Mouse (Mus musculus) kidney, postnatal 0 days (tissue): ENCODE results near the gene Grasp. TPM values are rescaled to one million over a fixed set of nuclear protein-coding genes. Genes with fewer than 3 reads are reported as not detected.

ENCODE experiments used
- ATAC-seq: fragments of 200-750 bp; cut with Nextera tagmentation; replicated peaks from 2 replicates; pipeline ENCODE4 v1.8.0; 2017; ENCODE audit warnings: low read depth, moderate number of reproducible peaks, moderate TSS enrichment, moderate library complexity; ENCODE audit not compliant: low FRiP score
- DNase-seq: peaks from one replicate; pipeline ENCODE4 v3.0.0-alpha.2; 2016; ENCODE audit warnings: low spot score
- H3K27ac ChIP-seq: fragments of 300-500 bp; sonication (generic); 2 replicates; pipeline ENCODE4 v1.5.1; 2014; ENCODE audit warnings: mild to moderate bottlenecking
- H3K27me3 ChIP-seq: fragments of 300-500 bp; sonication (generic); 2 replicates; pipeline ENCODE4 v1.6.1; 2014; ENCODE audit warnings: low read length, mixed read lengths; ENCODE audit not compliant: insufficient read depth
- H3K36me3 ChIP-seq: fragments of 300-500 bp; sonication (generic); 2 replicates; pipeline ENCODE4 v1.6.1; 2014; ENCODE audit warnings: low read length, mixed read lengths; ENCODE audit not compliant: insufficient read depth
- H3K4me1 ChIP-seq: fragments of 300-500 bp; sonication (generic); replicated peaks from 2 replicates; pipeline ENCODE4 v1.6.1; 2014; ENCODE audit warnings: antibody characterized with exemption, low read length, mixed read lengths; ENCODE audit not compliant: insufficient read depth
- H3K4me2 ChIP-seq: fragments of 300-500 bp; sonication (generic); 2 replicates; pipeline ENCODE4 v1.6.1; 2014; ENCODE audit warnings: mild to moderate bottlenecking, low read length, moderate library complexity, mixed read lengths
- H3K4me3 ChIP-seq: fragments of 300-500 bp; sonication (generic); replicated peaks from 2 replicates; pipeline ENCODE4 v1.5.1; 2014; ENCODE audit warnings: low read depth, low read length
- H3K9ac ChIP-seq: fragments of 300-500 bp; sonication (generic); 2 replicates; pipeline ENCODE4 v1.6.1; 2014; ENCODE audit warnings: low read depth, low read length
- H3K9me3 ChIP-seq: fragments of 300-500 bp; sonication (generic); replicated peaks from 2 replicates; pipeline ENCODE4 v1.6.1; 2016; ENCODE audit warnings: low read length, inconsistent platforms, mixed read lengths
- CTCF ChIP-seq: IDR thresholded peaks from 2 replicates; pipeline ENCODE4 v1.5.1; 2016; ENCODE audit warnings: antibody characterized with exemption, low read depth, mild to moderate bottlenecking, moderate library complexity
- WGBS: fragments of 180-500 bp; shearing (Covaris S2); extraction: QIAGEN DNeasy Blood & Tissue Kit; methylation state at CpG from one replicate; pipeline ENCODE4 v1.1.7; 2014; 5-methylcytosine and 5-hydroxymethylcytosine counted together
- polyA plus RNA-seq: library from polyadenylated mRNA; unstranded; fragments of >200 nt; fragmentation: Nextera tagmentation; extraction: Ambion mirVana; gene quantifications from 2 replicates; pipeline ENCODE4 v1.2.1, GENCODE M21; 2015

Gene Grasp
- polyA plus RNA-seq, 1 experiment from 2014 or later, result 3.7 TPM

GRCm38 (mm10) chr15:101240799-101241204 lies 16.8 kb downstream of the Grasp start:
- DNase-seq (peak; percentile 95), ATAC-seq (peak; percentile 56)
- Histone ChIP-seq H3K9me3 (no peaks in the 10 kb centered on the region), H3K36me3 (no peaks in the 10 kb centered on the region), H3K27me3 (no peaks in the 10 kb centered on the region), H3K4me3 (0 out of 2 replicates have a peak overlapping the region, but pooled peaks have one; percentile 8), H3K27ac (peak overlapping the region; percentile 43; the same call in 1 of the 2 replicates), H3K4me1 (0 out of 2 replicates have a peak, but pooled peaks cover 8% of the 10 kb centered on the region), H3K4me2 (peak overlapping the region; percentile 33), H3K9ac (peak overlapping the region; percentile 35; the same call in 1 of the 2 replicates)
- 6% methylated on average over 10 of the region's 10 CpGs for WGBS
- TF ChIP-seq CTCF, result peak; percentile 96

GRCm38 (mm10) chr15:101241236-101241635 lies 17.2 kb downstream of the Grasp start:
- H3K4me3 ChIP-seq, result no peak overlapping the region
- TF ChIP-seq CTCF, result no peak
- no peaks in the 10 kb centered on the region for H3K9me3 ChIP-seq
- 56% methylated on average over 9 of the region's 9 CpGs for WGBS
- peak overlapping the region; percentile 35; the same call in 1 of the 2 replicates for H3K9ac ChIP-seq
- H3K36me3 ChIP-seq, result no peaks in the 10 kb centered on the region
- peak overlapping the region; percentile 33 for H3K4me2 ChIP-seq
- no peaks in the 10 kb centered on the region for H3K27me3 ChIP-seq
- DNase-seq, result no peak
- H3K4me1 ChIP-seq, result 0 out of 2 replicates have a peak, but pooled peaks cover 5% of the 10 kb centered on the region
- ATAC-seq, result no peak
- peak overlapping the region; percentile 43; the same call in 1 of the 2 replicates for H3K27ac ChIP-seq

GRCm38 (mm10) chr15:101241853-101242252 lies 17.9 kb downstream of the Grasp start:
- Histone ChIP-seq H3K4me2 (no peak overlapping the region), H3K4me1 (peaks cover 10% of the 10 kb centered on the region; the same call in 1 of the 2 replicates), H3K27me3 (no peaks in the 10 kb centered on the region), H3K36me3 (no peaks in the 10 kb centered on the region), H3K27ac (peak overlapping the region; percentile 43; the same call in 1 of the 2 replicates), H3K9ac (no peak overlapping the region), H3K4me3 (no peak overlapping the region), H3K9me3 (no peaks in the 10 kb centered on the region)
- 53% methylated on average over 9 of the region's 9 CpGs for WGBS
- DNase-seq (no peak), ATAC-seq (no peak)
- TF ChIP-seq CTCF, result no peak

GRCm38 (mm10) chr15:101242645-101243044 lies 18.7 kb downstream of the Grasp start:
- H3K9me3 ChIP-seq, result no peaks in the 10 kb centered on the region
- peaks cover 14% of the 10 kb centered on the region; the same call in 1 of the 2 replicates for H3K4me1 ChIP-seq
- H3K36me3 ChIP-seq, result no peaks in the 10 kb centered on the region
- 18% methylated on average over 8 of the region's 8 CpGs for WGBS
- H3K27me3 ChIP-seq, result no peaks in the 10 kb centered on the region
- no peak overlapping the region for H3K4me2 ChIP-seq
- DNase-seq (peak; percentile 86), ATAC-seq (peak; percentile 27)
- TF ChIP-seq CTCF, result peak; percentile 70
- H3K27ac ChIP-seq, result peak overlapping the region; percentile 65
- no peak overlapping the region for H3K9ac ChIP-seq
- H3K4me3 ChIP-seq, result no peak overlapping the region

- DNase-seq, result no peak
- Histone ChIP-seq H3K4me3 (no peak overlapping the region), H3K9me3 (no peaks in the 10 kb centered on the region), H3K27ac (no peak overlapping the region), H3K4me2 (no peak overlapping the region), H3K36me3 (no peaks in the 10 kb centered on the region), H3K4me1 (peaks cover 10% of the 10 kb centered on the region; the same call in 1 of the 2 replicates), H3K27me3 (no peaks in the 10 kb centered on the region), H3K9ac (no peak overlapping the region)
- no peak for TF ChIP-seq CTCF
- WGBS, result 56% methylated on average over 3 of the region's 3 CpGs
- ATAC-seq, result no peak
These were observed 20.0 kb downstream of the Grasp start for GRCm38 (mm10) chr15:101244012-101244411.

GRCm38 (mm10) chr15:101246231-101247154 lies 22.5 kb downstream of the Grasp start:
- under 1% methylated on average over 56 of the region's 56 CpGs for WGBS
- peaks cover 9% of the 10 kb centered on the region; the same call in 1 of the 2 replicates for H3K4me1 ChIP-seq
- ATAC-seq (peak; percentile 98), DNase-seq (peak; percentile 99)
- peak overlapping the region; percentile 32 for H3K4me3 ChIP-seq
- H3K4me2 ChIP-seq, result peak overlapping the region; percentile 61
- peak; percentile 56 for TF ChIP-seq CTCF
- H3K27ac ChIP-seq, result peak overlapping the region; percentile 87
- H3K9me3 ChIP-seq, result no peaks in the 10 kb centered on the region
- H3K9ac ChIP-seq, result peak overlapping the region; percentile 58
- no peaks in the 10 kb centered on the region for H3K27me3 ChIP-seq
- no peaks in the 10 kb centered on the region for H3K36me3 ChIP-seq
